Mouse (Mus musculus): ENCODE measurements around the gene Nubp2.

GRCm38 (mm10) chr17:24907591-24907990 lies 21.4 kb upstream of the Nubp2 start:
- TF ChIP-seq CTCF (IDR thresholded peaks at IDR 0.05; ENCODE audit: borderline replicate concordance, insufficient read depth, low read depth, low read length) = no peak
- TF ChIP-seq POLR2A (IDR thresholded peaks at IDR 0.05; ENCODE audit: borderline replicate concordance, insufficient read depth, low read length) = no peak

Data from cerebellum, adult 2 months (tissue).